ENCODE assay signal across 16 mouse cellular contexts in genomic region chrX:7150129-7150528, GRCm38 (mm10).
DNase-seq lines count a peak whose midpoint lies in the region; ATAC-seq and TF ChIP-seq lines count a peak whose summit lies in the region.
"Had no signal": no experiment of that assay in that cellular context is flagged by ENCODE, and none has a peak within 500 bp of the region (broad histone marks: within the 10 kb centered on the region; RNA-seq: fewer than 3 reads in every experiment).

No protein-coding gene starts in this region.

- no peak for DNase-seq in lung, embryonic 14.5 days
- no peak for DNase-seq in lung, adult 18-20 months
- no peak for DNase-seq in MEL (ENCODE audit: low read depth, low spot score)
- no peak for DNase-seq in midbrain, postnatal 0 days (ENCODE audit: low spot score)
- no peak for DNase-seq in thymus, postnatal 0 days (ENCODE audit: low spot score)
- DNase-seq: adrenal gland, postnatal 14 days; cerebellum, adult 2 months; heart, adult 18-20 months; thymus, adult 18-20 months had no signal

- TF ChIP-seq CTCF in intestine, postnatal 0 days (IDR thresholded peaks at IDR 0.05; ENCODE audit: low read depth), result peak; percentile 53
- 0 out of 2 replicates have a peak, but pooled peaks have one; percentile 26 for TF ChIP-seq CTCF in lung, embryonic 14.5 days (IDR thresholded peaks at IDR 0.05; ENCODE audit: low read depth)
- TF ChIP-seq CTCF in MEL (IDR thresholded peaks at IDR 0.05 in 2 of 3, conservative IDR thresholded peaks at IDR 0.05 in 1 of 3; ENCODE audit: control insufficient read depth in 1 of 3, insufficient read depth in 1 of 3, low read depth in 2 of 3, low read length in 3 of 3, poor library complexity in 1 of 3, severe bottlenecking in 1 of 3), result peak in 1 of 3 experiments; percentile 13; a peak in 1 of 6 replicates
- TF ChIP-seq CTCF in midbrain, postnatal 0 days (IDR thresholded peaks at IDR 0.05), result peak; percentile 69

- ATAC-seq in intestine, postnatal 0 days, result no peak
- ATAC-seq in intestine, embryonic 15.5 days, result no peak
- no peak for ATAC-seq in lung, embryonic 14.5 days (ENCODE audit: insufficient read depth)
- ATAC-seq in midbrain, postnatal 0 days (ENCODE audit: low FRiP score), result peak; percentile 68; the same call in 1 of the 2 replicates
- ATAC-seq: forebrain, embryonic 15.5 days had no signal

- H3K27me3 ChIP-seq in intestine, postnatal 0 days (replicated peaks; ENCODE audit: control insufficient read depth, insufficient read depth, low read length), result no peaks in the 10 kb centered on the region
- no peaks in the 10 kb centered on the region for H3K27me3 ChIP-seq in intestine, embryonic 15.5 days (replicated peaks)
- no peaks in the 10 kb centered on the region for H3K27me3 ChIP-seq in lung, embryonic 14.5 days (ENCODE audit: insufficient read depth, low read length)
- H3K27me3 ChIP-seq in MEL (ENCODE audit: control insufficient read depth in 1 of 2, insufficient read depth in 2 of 2, low read length in 2 of 2), result no peaks in the 10 kb centered on the region
- no peaks in the 10 kb centered on the region for H3K27me3 ChIP-seq in midbrain, postnatal 0 days (ENCODE audit: insufficient read depth, low read length)
- H3K27me3 ChIP-seq: forebrain, embryonic 15.5 days; hindbrain, embryonic 12.5 days; limb, embryonic 12.5 days had no signal

- no peaks in the 10 kb centered on the region for H3K36me3 ChIP-seq in intestine, postnatal 0 days (ENCODE audit: control insufficient read depth, insufficient read depth)
- H3K36me3 ChIP-seq in intestine, embryonic 15.5 days, result no peaks in the 10 kb centered on the region
- H3K36me3 ChIP-seq in lung, embryonic 14.5 days (ENCODE audit: insufficient read depth), result no peaks in the 10 kb centered on the region
- no peaks in the 10 kb centered on the region for H3K36me3 ChIP-seq in MEL (ENCODE audit: control insufficient read depth in 1 of 2, insufficient read depth in 2 of 2, low read length in 2 of 2)
- no peaks in the 10 kb centered on the region for H3K36me3 ChIP-seq in midbrain, postnatal 0 days (ENCODE audit: insufficient read depth, low read length)
- H3K36me3 ChIP-seq: forebrain, embryonic 15.5 days; hindbrain, embryonic 12.5 days; limb, embryonic 12.5 days had no signal

- no peaks in the 10 kb centered on the region for H3K79me2 ChIP-seq in MEL (ENCODE audit: control insufficient read depth, insufficient read depth, low read length, poor library complexity)

- no peak overlapping the region for H3K9ac ChIP-seq in intestine, postnatal 0 days (ENCODE audit: low read depth, low read length)
- H3K9ac ChIP-seq in intestine, embryonic 15.5 days, result no peak overlapping the region
- no peak overlapping the region for H3K9ac ChIP-seq in lung, embryonic 14.5 days
- no peak overlapping the region for H3K9ac ChIP-seq in MEL (ENCODE audit: control insufficient read depth, low read depth, low read length, poor library complexity, severe bottlenecking)
- H3K9ac ChIP-seq in midbrain, postnatal 0 days (replicated peaks; ENCODE audit: low read length, poor library complexity, severe bottlenecking), result no peak overlapping the region
- H3K9ac ChIP-seq: forebrain, embryonic 15.5 days; hindbrain, embryonic 12.5 days; limb, embryonic 12.5 days; liver, embryonic 14.5 days had no signal

- no peak for TF ChIP-seq POLR2A in MEL (IDR thresholded peaks at IDR 0.05; ENCODE audit: control insufficient read depth in 1 of 2, insufficient read depth in 1 of 2, low read depth in 1 of 2, low read length in 2 of 2, poor library complexity in 1 of 2)

- TF ChIP-seq RAD21 in MEL (IDR thresholded peaks at IDR 0.05; ENCODE audit: low read depth, low read length), result peak; percentile 4; the same call in 1 of the 2 replicates

- no peak overlapping the region for H3K4me2 ChIP-seq in intestine, postnatal 0 days (replicated peaks; ENCODE audit: low read depth)
- no peak overlapping the region for H3K4me2 ChIP-seq in intestine, embryonic 15.5 days (replicated peaks)
- no peak overlapping the region for H3K4me2 ChIP-seq in lung, embryonic 14.5 days
- H3K4me2 ChIP-seq in midbrain, postnatal 0 days (ENCODE audit: low read depth, low read length, poor library complexity, severe bottlenecking), result no peak overlapping the region
- H3K4me2 ChIP-seq: forebrain, embryonic 15.5 days; hindbrain, embryonic 12.5 days; limb, embryonic 12.5 days had no signal

- no peaks in the 10 kb centered on the region for H3K9me3 ChIP-seq in intestine, postnatal 0 days (ENCODE audit: control insufficient read depth)
- no peaks in the 10 kb centered on the region for H3K9me3 ChIP-seq in intestine, embryonic 15.5 days
- H3K9me3 ChIP-seq in lung, embryonic 14.5 days (ENCODE audit: low read depth, low read length), result no peaks in the 10 kb centered on the region
- no peaks in the 10 kb centered on the region for H3K9me3 ChIP-seq in MEL (replicated peaks; ENCODE audit: insufficient read depth, low read length)
- H3K9me3 ChIP-seq in midbrain, postnatal 0 days (ENCODE audit: low read length), result 0 out of 2 replicates have a peak, but pooled peaks cover 3% of the 10 kb centered on the region
- H3K9me3 ChIP-seq: forebrain, embryonic 15.5 days; hindbrain, embryonic 12.5 days; limb, embryonic 12.5 days had no signal

- H3K4me3 ChIP-seq in intestine, postnatal 0 days (ENCODE audit: low read depth, low read length), result no peak overlapping the region
- H3K4me3 ChIP-seq in intestine, embryonic 15.5 days (replicated peaks), result no peak overlapping the region
- H3K4me3 ChIP-seq in lung, embryonic 14.5 days (ENCODE audit: low read depth, low read length), result no peak overlapping the region
- H3K4me3 ChIP-seq in MEL (ENCODE audit: control insufficient read depth in 1 of 2, insufficient read depth in 1 of 2, low read depth in 2 of 2, low read length in 2 of 2), result no peak overlapping the region
- H3K4me3 ChIP-seq in midbrain, postnatal 0 days (ENCODE audit: low read depth, low read length), result no peak overlapping the region
- H3K4me3 ChIP-seq: erythroblast, embryonic 14.5 days; forebrain, embryonic 15.5 days; hindbrain, embryonic 12.5 days; limb, embryonic 12.5 days had no signal

- no peak overlapping the region for H3K27ac ChIP-seq in intestine, postnatal 0 days (ENCODE audit: low read depth, low read length)
- H3K27ac ChIP-seq in intestine, embryonic 15.5 days, result no peak overlapping the region
- H3K27ac ChIP-seq in lung, embryonic 14.5 days (ENCODE audit: low read depth), result no peak overlapping the region
- H3K27ac ChIP-seq in MEL (ENCODE audit: control insufficient read depth, low read depth, low read length), result no peak overlapping the region
- H3K27ac ChIP-seq in midbrain, postnatal 0 days (ENCODE audit: low read depth, low read length), result no peak overlapping the region
- H3K27ac ChIP-seq: forebrain, embryonic 15.5 days; hindbrain, embryonic 12.5 days; limb, embryonic 12.5 days; liver, embryonic 14.5 days had no signal

- 67% methylated on average over 4 of the region's 4 CpGs for WGBS in intestine, postnatal 0 days
- 77% methylated on average over 4 of the region's 4 CpGs for WGBS in intestine, embryonic 15.5 days
- 73% methylated on average over 4 of the region's 4 CpGs for WGBS in lung, embryonic 14.5 days
- WGBS in midbrain, postnatal 0 days, result 69% methylated on average over 4 of the region's 4 CpGs

- no peaks in the 10 kb centered on the region for H3K4me1 ChIP-seq in intestine, postnatal 0 days (replicated peaks; ENCODE audit: control insufficient read depth, insufficient read depth, low read length)
- H3K4me1 ChIP-seq in intestine, embryonic 15.5 days (replicated peaks), result no peaks in the 10 kb centered on the region
- no peaks in the 10 kb centered on the region for H3K4me1 ChIP-seq in lung, embryonic 14.5 days (ENCODE audit: insufficient read depth)
- no peaks in the 10 kb centered on the region for H3K4me1 ChIP-seq in MEL (ENCODE audit: control insufficient read depth in 1 of 2, insufficient read depth in 2 of 2, low read length in 2 of 2)
- H3K4me1 ChIP-seq in midbrain, postnatal 0 days (ENCODE audit: insufficient read depth, low read length), result no peaks in the 10 kb centered on the region
- H3K4me1 ChIP-seq: forebrain, embryonic 15.5 days; hindbrain, embryonic 12.5 days; limb, embryonic 12.5 days had no signal

- no peak for TF ChIP-seq EP300 in MEL (IDR thresholded peaks at IDR 0.05; ENCODE audit: low read depth in 1 of 2, low read length in 2 of 2)

TF ChIP-seq in MEL, 35 proteins besides CTCF, POLR2A, EP300 and RAD21:
- TF ChIP-seq UBTF (IDR thresholded peaks at IDR 0.05; ENCODE audit: borderline replicate concordance, insufficient read depth, low read depth, low read length) (no peak), ZMIZ1 (IDR thresholded peaks at IDR 0.05; ENCODE audit: low read depth, low read length) (no peak), GATA1 (IDR thresholded peaks at IDR 0.05; ENCODE audit: low read depth, low read length) (no peak), ZNF384 (IDR thresholded peaks at IDR 0.05; ENCODE audit: low read depth, low read length) (no peak), KAT2A (conservative IDR thresholded peaks at IDR 0.05; ENCODE audit: low read depth, low read length) (no peak), POLR2AphosphoS5 (IDR thresholded peaks at IDR 0.05; ENCODE audit: borderline replicate concordance, low read depth, low read length) (no peak), MAFK (IDR thresholded peaks at IDR 0.05; ENCODE audit: borderline replicate concordance, low read depth, low read length) (no peak), ELF1 (IDR thresholded peaks at IDR 0.05; ENCODE audit: low read depth, low read length) (no peak), MAZ (IDR thresholded peaks at IDR 0.05; ENCODE audit: low read depth, low read length) (no peak), E2F4 (IDR thresholded peaks at IDR 0.05; ENCODE audit: borderline replicate concordance, low read depth, low read length) (no peak), ZKSCAN1 (IDR thresholded peaks at IDR 0.05; ENCODE audit: low read depth, low read length) (no peak), USF2 (IDR thresholded peaks at IDR 0.05; ENCODE audit: borderline replicate concordance in 1 of 2, insufficient read depth in 1 of 2, low read depth in 1 of 2, low read length in 2 of 2) (no peak), GABPA (IDR thresholded peaks at IDR 0.05; ENCODE audit: low read depth, low read length) (no peak), TBP (IDR thresholded peaks at IDR 0.05; ENCODE audit: low read depth, low read length) (no peak), MEF2A (IDR thresholded peaks at IDR 0.05; ENCODE audit: extremely low read depth, insufficient replicate concordance, low read depth, low read length, poor library complexity, severe bottlenecking) (no peak), SMC3 (IDR thresholded peaks at IDR 0.05; ENCODE audit: low read depth, low read length) (no peak), NELFE (IDR thresholded peaks at IDR 0.05; ENCODE audit: low read depth, low read length) (no peak), ETS1 (IDR thresholded peaks at IDR 0.05; ENCODE audit: low read depth, low read length) (no peak), MYB (IDR thresholded peaks at IDR 0.05; ENCODE audit: low read depth, low read length) (no peak)
TF ChIP-seq in MEL: peak in this region for 0.
